Mouse (Mus musculus): ENCODE results near the gene Atp13a3.
"Not testable (repeated sequence)": the region's sequence is repeated elsewhere in the genome, so short reads cannot be mapped to it uniquely, and the experiment has no call there.

Atp13a3 gene

DNA sequence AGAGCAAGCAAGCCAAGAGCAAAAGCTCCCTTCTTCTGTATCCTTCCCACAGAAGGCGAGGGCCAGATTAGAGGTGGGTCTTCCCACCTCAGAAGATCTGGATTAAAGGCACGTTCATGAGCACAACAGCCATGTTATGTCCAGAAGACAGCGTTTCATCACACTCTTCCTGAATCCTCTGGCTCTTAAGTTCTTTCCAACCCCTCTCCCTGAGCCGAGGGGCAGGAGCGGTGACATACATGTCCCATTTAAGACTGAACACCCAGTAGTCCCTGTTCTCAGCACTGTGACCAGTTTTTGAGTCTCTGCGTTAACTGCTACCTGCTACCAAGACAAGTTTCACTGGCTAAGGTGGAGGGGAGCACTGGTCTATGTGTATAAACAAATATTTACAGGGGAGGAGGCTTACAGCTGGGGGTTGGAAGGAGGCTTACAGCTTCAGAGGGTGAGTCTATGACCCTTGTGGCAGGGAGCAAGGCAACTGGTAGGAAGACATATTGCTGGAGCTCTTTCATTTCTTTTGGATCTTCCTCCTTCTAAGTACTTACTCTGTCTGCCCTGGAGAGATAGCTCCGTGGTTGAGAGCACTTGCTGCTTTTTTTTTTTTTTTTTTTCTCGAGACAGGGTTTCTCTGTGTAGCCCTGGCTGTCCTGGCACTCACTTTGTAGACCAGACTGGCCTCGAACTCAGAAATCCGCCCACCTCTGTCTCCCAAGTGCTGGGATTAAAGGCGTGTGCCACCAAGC, at the start of gene Atp13a3:
Gene Atp13a3 (minus strand): TSS at position 51 of the 746 bp plus-strand sequence.
- no peak for DNase-seq

DNA sequence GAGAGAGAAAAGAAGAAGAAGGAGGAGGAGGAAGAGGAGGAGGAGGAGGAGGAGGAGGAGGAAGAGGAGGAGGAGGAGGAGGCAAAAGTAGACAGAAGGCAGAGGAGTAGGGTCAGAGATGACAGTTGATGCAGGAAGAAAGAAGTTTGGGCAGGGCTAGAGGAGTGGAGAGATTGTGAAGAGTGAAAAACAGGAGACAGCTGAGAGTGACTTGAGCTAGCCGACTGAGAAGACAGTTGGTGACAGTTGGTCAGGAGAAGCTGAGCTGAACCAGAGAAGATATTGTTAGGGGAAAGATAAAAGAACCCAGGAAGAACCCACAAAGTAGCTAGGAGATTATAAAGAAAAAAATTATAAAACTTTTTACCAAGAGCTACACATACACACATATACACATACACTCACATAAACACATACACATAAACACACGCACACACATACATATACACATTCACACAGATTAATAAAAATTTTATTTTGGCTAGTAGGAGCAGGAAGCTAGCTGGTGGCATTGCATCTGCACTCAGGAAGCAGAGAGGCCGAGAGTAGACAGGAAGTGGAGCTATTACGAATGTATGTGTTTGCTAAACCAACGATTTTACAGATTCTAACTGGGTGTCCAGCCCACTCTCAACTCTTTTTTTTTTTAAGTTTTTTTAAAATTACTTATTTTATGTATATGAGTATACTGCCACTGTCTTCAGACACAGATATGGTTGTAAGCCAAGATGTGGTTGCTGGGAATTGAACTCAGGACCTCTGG, 47.6 kb upstream of the Atp13a3 start:
- no peak for DNase-seq

DNA sequence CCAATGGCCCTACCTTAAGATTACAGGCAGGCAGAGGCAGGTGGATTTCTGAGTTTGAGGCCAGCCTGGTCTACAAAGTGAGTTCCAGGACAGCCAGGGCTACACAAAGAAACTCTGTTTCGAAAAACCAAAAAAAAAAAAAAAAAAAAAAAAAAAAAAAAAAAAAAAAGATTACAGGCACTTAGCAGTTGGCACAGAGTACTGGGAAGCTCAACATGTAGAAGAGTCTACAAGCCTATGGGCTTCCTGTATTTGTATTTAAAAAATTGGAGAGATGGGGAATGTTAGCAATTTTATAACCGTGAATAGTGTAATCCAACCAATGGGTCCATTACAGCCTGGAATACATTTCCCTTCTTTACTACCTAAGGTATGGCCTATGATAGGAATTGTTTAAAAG, 45.4 kb upstream of the Atp13a3 start:
- not testable (repeated sequence) for DNase-seq

DNA sequence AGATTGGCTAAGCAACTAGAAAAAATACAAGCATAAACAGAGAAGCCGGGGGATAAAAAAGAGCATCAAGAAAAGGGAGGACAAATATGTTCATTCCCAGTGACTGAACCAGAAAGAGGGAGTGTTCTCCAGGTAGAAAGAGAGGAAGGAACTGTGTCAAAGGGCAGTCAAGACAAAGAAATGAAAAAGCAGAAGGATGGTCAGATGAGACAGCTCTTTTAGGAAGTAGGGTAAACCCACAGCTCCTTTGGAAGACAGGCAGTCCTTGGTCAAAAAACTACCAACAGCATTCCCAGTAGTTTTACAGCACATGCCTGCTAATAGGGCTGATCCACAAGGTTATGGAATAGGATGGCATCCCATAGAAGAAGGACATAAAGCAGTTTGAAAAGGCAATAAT, 43.2 kb upstream of the Atp13a3 start:
- no peak for DNase-seq

DNA sequence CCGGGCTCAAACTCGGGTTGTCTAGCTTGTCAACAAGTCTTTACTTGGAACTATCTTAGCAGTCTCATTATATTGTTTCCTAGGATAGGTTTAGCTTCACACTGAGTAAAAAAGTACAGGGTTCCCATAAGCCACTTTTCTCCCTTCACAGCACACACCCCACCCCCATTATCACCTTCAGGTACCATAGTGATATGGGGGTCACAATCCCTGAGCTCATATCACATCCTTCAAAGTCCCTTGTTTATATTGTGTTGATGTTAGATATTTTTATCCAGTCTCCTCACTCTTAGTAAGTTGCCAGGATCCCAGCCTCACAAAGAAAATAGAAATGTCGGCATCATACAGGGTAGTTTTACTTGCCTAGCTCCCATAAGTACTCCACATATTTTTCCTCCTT, 42.4 kb upstream of the Atp13a3 start:
- DNase-seq: no peak

DNA sequence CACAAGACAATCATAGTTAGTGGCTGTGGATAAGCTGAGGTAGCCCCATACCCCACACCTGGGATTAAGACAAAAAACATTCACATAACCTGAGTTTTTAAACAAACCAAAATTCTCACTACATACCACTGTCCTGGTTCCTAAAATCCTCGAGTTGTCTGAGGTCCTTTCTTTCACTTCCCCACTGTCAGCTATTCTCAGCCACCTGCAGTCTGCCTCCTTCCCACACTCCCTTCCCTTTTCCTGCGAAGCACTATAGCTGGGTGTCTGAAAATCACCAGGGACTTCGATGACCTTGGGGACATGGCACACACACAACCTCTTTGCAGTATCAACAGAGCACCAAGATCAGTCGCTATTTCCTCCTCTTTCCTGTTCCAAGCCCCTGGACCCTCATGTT, 41.9 kb upstream of the Atp13a3 start:
- DNase-seq: no peak

DNA sequence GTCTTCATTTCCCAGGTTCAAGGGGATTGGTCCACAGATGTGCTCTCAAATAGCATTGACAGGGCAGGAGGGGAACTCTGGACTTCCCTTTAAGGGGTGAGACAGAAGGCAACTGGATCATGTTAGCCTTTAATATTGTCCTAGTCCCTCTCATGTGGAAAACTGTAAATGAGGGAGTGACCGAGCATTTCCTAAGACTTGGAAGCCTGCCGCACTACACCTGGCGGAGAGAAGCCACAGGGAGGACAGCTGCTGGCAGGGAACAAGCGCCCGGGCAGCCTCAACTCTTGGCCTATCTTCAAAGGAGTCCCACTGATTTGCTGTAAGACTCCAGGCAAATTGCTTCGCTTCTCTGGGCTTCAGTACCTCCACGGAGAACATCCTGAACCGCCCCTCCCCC, 37.6 kb upstream of the Atp13a3 start:
- DNase-seq: no peak

DNA sequence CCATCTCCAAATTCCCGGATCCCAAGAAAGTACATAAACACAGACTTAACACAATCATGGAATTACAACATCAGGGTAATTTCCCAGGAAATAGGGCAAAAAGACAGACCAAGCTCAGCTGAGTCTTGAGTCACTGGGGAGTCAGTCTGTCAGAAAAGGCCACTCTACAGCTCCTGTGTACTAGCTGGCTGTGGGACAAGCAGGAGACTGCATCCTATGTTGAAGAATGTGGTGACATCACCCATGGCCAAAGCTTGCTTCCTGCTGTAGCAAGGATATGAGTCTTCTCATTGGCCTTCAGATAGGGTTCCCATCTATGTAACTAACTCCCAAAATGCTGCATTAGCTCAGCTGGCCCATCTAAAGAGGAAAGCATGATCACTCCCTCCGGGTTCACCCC, 36.7 kb upstream of the Atp13a3 start:
- no peak for DNase-seq

DNA sequence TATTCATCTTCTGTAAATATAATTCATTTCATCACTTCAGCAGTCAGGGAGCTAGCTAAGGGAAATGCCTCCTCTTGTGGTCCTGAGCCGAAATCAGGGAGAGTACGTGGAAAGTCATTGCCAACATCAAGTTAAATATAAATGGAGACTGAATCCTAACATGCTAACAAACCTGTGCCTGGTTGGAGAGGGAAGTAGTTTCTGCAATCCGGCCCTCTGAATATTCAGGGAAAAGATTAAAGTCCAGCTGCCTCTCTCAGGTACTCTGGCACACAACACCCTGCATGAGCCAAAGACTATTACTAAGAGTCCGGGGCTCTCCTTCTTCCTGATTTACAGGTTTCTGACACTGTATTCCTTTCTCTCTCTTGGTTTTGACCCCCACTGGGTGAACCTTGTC, 35.6 kb upstream of the Atp13a3 start:
- DNase-seq: no peak

DNA sequence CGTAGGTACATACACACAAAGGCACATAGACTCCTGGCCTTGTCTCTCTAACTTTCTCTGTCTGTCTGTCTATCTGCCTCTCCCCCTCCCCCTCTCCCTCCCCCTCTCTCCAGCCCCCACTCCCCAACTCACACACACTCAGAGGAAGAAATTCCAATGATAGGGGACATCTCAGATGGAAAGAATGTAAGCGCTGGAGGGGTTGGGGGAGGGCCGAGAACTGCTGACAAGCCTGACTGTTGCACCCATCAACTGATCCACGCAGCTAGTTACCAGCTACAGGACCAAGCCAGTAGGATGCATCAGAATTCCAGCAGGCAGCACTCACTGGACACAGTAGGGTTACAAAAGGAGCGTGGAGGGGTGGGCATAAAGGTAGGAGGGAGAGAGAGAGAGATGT, 34.1 kb upstream of the Atp13a3 start:
- no peak for DNase-seq

DNA sequence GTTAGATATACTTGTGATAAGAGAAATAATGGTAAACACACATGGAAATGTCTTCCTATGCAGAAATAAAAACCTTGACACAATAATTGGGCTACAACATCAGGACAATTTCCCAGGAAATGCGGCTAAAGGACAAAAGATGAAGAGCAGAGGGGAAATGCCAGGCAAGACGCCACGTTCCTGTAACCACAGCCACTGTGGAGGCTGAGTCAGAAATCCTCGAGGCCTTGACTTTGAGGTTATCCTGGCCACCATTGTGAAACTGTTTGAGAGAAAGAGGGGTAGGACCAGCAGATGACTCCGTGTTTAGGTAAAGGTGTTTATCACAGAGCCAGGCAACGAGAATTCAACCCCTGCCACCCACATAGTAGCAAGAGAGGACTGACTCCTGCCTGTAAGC, 33.6 kb upstream of the Atp13a3 start:
- DNase-seq: no peak

DNA sequence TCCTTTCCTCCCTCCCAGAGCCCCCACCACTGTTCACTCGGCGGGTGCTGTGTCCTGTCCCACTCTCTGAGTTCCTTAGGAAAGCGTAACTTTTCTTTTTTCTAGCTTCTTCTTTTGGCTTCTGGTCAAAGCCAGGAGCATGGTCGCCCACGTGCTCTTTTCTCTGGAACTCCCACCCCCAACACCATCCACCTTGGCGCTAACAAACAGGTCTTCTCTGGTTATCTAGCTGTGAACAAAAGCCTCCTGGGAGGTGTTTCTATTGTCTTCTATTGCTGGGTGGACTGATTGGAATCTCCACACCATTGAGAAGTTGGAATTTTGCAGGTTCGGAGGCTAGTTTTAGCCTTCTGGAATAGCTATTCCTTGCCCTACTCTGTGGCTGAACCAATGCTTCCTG, 30.5 kb upstream of the Atp13a3 start:
- DNase-seq: no peak

DNA sequence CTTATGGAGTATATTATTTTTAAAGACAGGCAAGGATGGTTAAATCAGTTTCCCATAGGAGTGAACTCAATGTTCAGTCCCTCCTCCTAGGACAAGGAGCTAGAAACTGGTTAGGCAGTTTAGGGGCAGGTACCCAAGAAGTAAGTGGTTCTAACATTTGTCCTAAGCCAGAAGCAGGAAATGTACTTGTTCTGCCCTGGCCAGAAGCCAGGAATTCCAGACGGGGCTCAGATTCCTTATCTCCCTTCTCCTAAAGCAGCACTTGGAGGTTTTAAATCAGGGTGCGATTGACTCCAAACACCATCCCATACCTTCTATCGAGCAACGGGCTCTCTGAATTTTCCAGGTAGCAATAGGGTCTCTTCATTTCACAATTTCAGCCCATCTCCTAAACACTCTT, 29.6 kb upstream of the Atp13a3 start:
- no peak for DNase-seq

DNA sequence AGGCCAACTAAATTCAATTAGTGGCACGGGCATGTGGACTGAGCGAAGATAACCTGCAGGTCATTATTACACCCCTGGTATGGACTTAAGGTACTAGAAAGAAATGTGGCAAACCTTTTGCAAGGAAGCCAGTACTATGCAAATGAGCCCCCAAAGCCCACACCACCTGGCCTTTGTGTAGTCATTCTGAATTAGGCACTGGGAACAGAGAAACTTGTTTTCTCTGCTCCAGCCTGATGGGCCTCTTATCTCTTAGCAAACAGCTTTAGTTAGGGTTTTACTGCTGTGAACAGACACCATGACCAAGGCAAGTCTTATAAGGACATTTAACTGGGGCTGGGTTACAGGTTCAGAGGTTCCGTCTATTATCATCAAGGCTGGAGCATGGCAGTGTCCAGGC, 27.4 kb upstream of the Atp13a3 start:
- DNase-seq: no peak

DNA sequence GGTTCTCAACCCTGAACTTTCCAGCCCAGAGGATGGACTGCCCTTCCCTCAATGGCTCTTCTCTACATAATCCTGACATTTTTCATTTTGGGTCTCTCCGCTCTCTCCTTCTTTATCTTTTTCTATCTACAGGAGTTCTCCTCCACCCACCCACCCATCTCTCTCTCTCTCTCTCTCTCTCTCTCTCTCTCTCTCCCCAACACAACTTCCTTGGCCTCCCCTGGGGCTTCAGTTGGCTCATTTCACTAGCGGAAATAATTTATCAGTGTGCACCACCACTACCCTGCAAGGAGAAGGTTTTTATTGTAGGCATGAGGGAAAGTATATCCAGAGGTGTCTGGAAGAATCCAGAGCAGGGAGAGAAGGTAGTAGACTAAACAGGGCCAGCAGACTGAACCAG, 26.3 kb upstream of the Atp13a3 start:
- DNase-seq: no peak

DNA sequence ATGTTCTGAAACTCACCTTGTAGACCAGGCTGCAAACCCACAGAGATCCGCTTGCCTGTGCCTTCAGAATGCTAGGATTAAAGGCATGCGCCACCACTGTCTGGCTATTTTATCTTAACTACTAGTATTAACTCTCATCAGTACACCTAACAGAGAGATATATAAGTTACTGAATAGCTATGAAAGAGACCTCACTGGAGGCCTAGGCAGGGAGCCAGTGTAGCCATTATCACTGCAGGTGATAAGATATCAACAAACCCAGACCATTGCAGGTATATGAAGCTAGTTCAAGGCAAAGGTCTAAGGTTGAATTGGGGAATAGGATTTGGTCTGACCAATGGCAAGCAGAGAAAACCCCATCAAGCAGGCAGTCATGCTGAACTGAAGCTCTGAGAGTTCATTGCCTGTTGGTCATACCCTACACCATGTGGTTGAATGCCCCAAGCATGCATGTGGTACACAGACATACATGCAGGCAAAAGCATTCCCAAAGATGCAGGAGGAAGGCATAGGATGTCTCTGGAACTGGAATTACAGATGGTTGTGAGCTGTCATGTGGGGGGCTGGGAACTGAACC, 24.8 kb upstream of the Atp13a3 start:
- no peak for DNase-seq

DNA sequence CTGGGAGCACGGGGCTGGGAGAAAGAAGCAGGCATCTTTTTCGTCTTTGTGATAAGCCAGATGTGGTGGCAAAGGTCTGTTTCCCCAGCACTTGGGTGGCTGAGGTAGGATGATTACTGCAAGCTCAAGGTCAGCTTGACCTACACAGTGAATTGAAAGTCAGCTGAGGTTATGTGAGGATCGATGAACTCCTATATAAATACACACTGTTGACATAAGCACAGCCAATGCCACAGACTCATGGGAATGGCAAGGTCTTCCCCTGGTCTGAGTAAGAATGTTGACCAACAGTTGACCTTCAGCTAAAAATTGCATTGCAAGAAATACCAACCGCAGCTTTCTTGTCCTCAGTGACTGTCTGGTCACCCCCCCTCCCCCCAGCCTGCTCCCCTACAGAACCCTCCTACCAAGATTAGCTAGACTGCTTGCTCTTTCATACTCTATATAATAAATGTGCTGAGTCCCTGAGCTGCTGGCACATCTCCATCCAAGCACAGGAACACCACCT, 23.0 kb upstream of the Atp13a3 start:
- DNase-seq: no peak

DNA sequence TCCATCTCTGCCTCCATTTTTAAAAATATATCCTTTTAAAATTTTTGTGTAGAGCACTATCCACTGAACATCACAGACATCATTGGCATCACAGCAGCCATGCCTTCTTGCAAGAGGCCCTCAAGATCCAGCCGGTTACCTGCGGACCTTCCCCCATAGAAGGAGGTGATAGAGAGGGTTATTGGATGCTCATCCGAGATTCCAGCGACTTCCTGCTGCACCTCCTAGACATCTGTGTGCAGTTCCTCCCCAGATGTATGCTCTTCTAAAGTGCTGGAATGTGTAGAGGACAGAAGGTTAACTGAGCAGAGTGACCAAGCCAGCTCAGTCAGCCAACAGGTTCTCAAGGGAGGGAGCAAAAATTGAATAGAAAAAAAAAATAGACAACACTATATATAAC, 21.7 kb upstream of the Atp13a3 start:
- no peak for DNase-seq

DNA sequence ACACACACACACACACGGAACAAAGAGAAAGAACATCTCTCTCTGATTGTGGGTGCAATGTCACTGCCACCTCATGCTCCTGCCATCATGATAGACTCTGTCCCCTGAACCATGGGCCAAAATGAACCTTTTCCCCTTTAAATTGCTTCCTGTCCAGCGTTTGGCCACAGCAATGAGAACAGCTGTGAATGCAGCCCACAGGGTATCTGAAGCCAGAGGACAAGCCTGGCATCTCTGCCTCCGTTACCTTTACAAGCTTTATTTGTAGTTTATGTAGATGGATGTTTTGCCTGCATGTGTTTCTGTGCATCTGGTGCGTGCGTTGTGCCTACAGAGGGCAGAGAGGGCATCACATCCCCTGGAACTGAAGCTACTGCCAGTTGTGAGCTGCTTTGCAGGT, 21.2 kb upstream of the Atp13a3 start:
- DNase-seq: no peak

DNA sequence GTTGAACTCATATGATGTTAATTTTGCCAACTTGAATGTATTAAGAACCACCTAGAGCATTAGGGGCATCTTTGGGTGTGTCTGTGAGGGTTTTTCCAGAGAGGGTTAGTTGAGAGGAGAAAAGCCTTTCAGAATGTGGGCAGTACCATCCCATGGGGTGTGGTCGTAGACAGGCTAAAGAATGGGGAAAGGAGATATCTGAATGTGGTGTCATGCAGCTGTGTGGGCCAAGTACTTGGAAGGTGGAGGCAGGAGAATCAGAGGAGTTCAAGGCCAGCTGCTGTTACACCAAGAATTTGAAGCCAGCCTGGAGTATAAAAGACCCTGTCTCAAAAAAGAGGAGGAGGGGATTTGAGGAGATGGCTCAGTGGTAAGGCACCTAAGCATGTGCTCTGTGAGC, 20.2 kb upstream of the Atp13a3 start:
- DNase-seq: no peak

DNA sequence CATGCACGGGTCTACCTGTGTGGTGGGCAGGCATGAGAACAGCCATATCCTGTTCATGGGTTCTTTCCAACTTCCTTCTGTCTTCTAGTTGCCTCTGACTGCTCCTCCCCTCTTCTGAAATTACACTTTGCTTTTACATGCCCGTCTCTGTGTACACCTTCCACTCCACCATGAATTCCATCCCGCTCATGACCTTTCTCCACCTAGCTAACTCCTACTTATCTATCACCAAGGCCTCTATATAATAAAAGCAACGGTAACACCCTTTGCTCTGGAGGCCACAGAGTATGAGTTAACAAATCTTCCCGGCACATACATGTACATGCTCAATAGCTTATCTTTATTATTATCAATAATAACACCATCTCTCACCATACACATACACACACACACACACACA, 18.3 kb upstream of the Atp13a3 start:
- no peak for DNase-seq

DNA sequence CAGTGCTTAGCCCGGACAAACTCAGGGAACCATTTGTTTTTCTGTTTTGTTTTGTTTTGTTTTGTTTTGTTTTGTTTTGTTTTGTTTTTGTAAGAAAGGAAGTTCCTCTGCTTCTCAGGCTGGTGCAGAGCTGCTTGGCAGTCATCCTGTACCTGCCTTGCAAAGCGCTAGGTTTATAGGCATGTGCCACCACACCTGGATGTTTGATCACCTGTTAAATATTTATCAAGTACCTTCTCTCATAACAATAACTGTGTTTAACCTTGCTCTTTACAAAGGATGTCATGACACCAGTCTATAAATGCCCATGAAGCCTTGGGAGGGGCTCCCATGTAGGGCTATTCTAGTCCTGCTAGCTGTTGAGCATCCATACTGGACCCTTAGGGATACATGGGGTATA, 10.9 kb upstream of the Atp13a3 start:
- DNase-seq: no peak

DNA sequence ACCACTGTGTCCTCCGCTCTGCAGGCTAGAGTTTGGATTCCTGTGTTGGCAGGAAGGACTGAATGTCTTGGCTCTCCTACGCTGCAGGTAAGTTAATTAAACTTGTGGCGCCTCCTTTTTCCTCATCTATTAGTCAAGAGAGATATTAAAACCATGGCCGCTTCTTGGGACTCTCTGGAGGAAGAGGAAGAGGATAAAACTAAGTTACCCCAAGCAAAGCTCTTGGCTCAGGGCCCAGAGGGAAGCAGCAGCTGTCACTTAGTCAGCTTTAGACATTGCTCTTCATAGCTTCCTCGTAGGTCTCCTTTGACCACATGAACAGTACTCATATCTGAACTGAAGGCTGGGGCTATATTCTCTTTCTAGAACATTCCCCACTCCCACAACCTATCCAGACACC, 10.5 kb upstream of the Atp13a3 start:
- DNase-seq: peak in 1 of 2 experiments; percentile 10

DNA sequence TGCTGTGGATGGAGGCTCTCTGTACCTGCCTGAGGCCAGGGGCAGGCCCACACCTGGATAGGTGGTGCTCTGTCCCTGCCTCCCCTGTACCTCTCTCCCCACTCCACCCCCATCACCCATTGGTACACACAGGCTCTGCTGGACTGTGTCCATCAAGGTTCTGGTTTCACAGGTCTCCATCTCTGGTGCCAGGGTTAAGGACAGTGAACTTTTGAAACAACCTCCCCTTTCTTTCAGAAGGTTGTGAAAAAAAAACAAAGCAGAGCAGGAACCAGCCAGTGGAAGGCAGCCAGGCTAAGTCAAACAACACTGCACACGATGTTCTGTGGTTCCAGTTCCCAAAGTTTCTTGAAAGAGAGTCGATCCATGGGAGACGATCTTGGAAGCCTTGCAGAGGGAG, 6.9 kb upstream of the Atp13a3 start:
- no peak for DNase-seq
